Mouse (Mus musculus) lung, postnatal 0 days (tissue): ENCODE data around the gene Psd4. TPM values are rescaled to one million over a fixed set of nuclear protein-coding genes. Genes with fewer than 3 reads are reported as not detected.

ENCODE experiments used
- ATAC-seq: fragments of 200-750 bp; cut with Nextera tagmentation; 2 replicates; pipeline ENCODE4 v1.8.0; 2017; ENCODE audit warnings: moderate library complexity
- DNase-seq: peaks from one replicate; pipeline ENCODE4 v3.0.0-alpha.2; 2016; ENCODE audit warnings: low spot score
- H3K27ac ChIP-seq: fragments of 300-500 bp; sonication (generic); 2 replicates; pipeline ENCODE4 v1.5.1; 2014; ENCODE audit warnings: antibody characterized with exemption, mild to moderate bottlenecking, low read length, mixed read lengths
- H3K27me3 ChIP-seq: fragments of 300-500 bp; sonication (generic); replicated peaks from 2 replicates; pipeline ENCODE4 v1.6.1; 2014; ENCODE audit warnings: low read length, mixed read lengths; ENCODE audit not compliant: insufficient read depth
- H3K36me3 ChIP-seq: fragments of 300-500 bp; sonication (generic); 2 replicates; pipeline ENCODE4 v1.6.1; 2014; ENCODE audit warnings: low read length, mixed read lengths; ENCODE audit not compliant: insufficient read depth
- H3K4me1 ChIP-seq: fragments of 300-500 bp; sonication (generic); 2 replicates; pipeline ENCODE4 v1.6.1; 2014; ENCODE audit warnings: antibody characterized with exemption, low read depth, low read length, mixed read lengths; ENCODE audit not compliant: insufficient read depth
- H3K4me2 ChIP-seq: fragments of 300-500 bp; sonication (generic); replicated peaks from 2 replicates; pipeline ENCODE4 v1.6.1; 2014; ENCODE audit warnings: low read depth, mild to moderate bottlenecking, low read length, moderate library complexity, mixed read lengths
- H3K4me3 ChIP-seq: fragments of 300-500 bp; sonication (generic); 2 replicates; pipeline ENCODE4 v1.5.1; 2014; ENCODE audit warnings: low read depth, low read length
- H3K9ac ChIP-seq: fragments of 300-500 bp; sonication (generic); replicated peaks from 2 replicates; pipeline ENCODE4 v1.6.1; 2014; ENCODE audit warnings: low read depth, mild to moderate bottlenecking
- H3K9me3 ChIP-seq: fragments of 300-500 bp; sonication (generic); 2 replicates; pipeline ENCODE4 v1.6.1; 2016; ENCODE audit warnings: low read length, mixed read lengths
- CTCF ChIP-seq: IDR thresholded peaks from 2 replicates; pipeline ENCODE4 v1.5.1; 2016; ENCODE audit warnings: antibody characterized with exemption, mild to moderate bottlenecking
- EP300 ChIP-seq: IDR thresholded peaks from 2 replicates; pipeline ENCODE4 v1.6.1; 2016; ENCODE audit warnings: antibody characterized with exemption, mild to moderate bottlenecking, control low read depth
- WGBS: fragments of 180-500 bp; shearing (Covaris S2); extraction: QIAGEN DNeasy Blood & Tissue Kit; methylation state at CpG from one replicate; pipeline ENCODE4 v1.1.7; 2014; 5-methylcytosine and 5-hydroxymethylcytosine counted together
- polyA plus RNA-seq: library from polyadenylated mRNA; unstranded; fragments of >200 nt; fragmentation: Nextera tagmentation; extraction: Ambion mirVana; gene quantifications from 2 replicates; pipeline ENCODE4 v1.2.1, GENCODE M21; 2015

Psd4 gene
- 2.6 and 3.0 TPM in 2 replicates for polyA plus RNA-seq

DNA sequence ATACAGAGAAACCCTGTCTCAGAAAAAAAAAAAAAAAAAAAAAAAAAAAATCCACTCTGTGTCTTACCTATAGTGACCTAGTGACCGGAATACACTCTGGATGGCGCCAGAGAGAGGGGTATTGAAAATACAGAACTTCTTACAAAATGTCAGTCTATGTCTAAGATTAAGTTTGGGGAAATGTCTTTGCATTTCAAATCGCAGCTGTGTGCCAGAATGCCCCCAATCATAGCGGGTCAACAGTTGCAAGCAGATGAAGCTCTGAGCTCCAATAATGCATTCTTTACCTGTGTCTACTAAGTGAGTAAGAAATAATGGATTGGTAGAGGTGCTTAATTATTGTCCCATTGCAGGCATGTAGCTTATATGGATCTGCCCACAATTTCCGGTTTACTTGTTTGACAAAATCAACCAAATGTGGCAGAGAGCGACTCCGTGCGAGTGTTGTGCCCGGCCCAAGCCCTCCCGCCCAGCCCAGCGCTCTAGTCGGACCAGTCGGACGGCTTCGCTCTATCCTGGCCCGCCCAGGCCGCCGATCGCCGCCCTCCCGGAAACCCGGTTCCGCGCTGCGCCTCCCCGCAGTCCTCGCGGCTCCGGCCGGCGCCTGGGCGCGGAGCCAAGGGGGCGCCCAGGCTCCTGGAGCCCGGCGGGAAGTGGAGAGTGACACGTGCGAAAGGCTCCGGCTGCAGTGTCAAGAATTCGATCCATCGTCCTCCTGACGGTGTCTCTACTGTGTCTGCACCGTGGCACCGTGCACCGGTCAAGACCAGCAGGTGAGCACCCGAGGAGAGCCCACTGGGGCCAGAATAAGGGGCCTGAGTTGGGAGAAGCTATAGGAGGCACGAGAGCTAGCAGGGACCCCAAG lies at the start of gene Psd4:
Gene Psd4, plus strand, starts transcription at position 551 of the 865 bp plus-strand sequence.
- ATAC-seq = peak; percentile 97
- H3K4me2 ChIP-seq = peak within 1 kb of the TSS; percentile 64
- TF ChIP-seq CTCF = peak; percentile 31; the same call in 1 of the 2 replicates
- no peak for TF ChIP-seq EP300
- H3K27me3 ChIP-seq = no peaks in the 10 kb centered on the region
- WGBS = 2% methylated on average over 42 of the region's 47 CpGs
- no peak within 1 kb of the TSS for H3K9ac ChIP-seq
- no peaks in the 10 kb centered on the region for H3K36me3 ChIP-seq
- H3K27ac ChIP-seq = 0 out of 2 replicates have a peak within 1 kb of the TSS, but pooled peaks have one; percentile 5
- DNase-seq = peak; percentile 88
- H3K9me3 ChIP-seq = no peaks in the 10 kb centered on the region
- H3K4me1 ChIP-seq = peaks cover 7% of the 10 kb centered on the region; the same call in 1 of the 2 replicates
- H3K4me3 ChIP-seq = peak within 1 kb of the TSS; percentile 28

DNA sequence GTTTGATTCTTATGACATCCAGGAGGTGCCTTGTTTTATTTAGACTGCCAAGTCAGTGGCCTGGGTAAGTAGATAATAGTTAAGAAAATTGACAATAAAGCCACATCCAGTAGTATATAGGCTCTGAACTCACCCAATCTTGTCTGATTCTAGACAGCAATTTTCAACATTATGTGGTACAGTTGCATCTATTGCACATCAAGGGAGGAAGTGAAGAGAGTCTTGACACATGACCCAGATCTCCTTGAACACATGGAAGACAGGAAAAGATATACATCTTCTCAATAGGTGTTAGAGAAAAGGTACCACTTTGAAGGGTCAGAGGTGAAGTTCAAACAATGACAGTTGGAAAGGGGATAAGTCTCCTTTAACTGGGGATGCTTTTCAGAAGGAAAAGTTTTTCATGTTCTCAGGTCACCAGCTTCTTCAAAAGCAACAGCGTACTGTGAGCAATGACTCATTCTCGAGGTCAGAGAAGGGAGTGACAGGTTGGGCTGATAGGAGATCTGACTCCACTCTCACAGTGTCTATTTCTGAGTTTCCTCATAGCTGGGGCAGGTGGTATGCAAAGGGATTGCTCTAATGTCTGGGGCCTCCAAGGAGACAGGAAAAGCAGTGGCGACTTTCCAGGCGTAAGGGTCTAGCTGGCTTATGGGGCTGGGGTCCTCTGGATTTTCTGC lies 49.3 kb upstream of the Psd4 start:
- Histone ChIP-seq H3K27me3 (no peaks in the 10 kb centered on the region), H3K36me3 (no peaks in the 10 kb centered on the region), H3K4me2 (no peak overlapping the region), H3K27ac (no peak overlapping the region), H3K4me1 (no peaks in the 10 kb centered on the region), H3K9me3 (no peaks in the 10 kb centered on the region), H3K4me3 (no peak overlapping the region), H3K9ac (no peak overlapping the region)
- WGBS = 66% methylated on average over 4 of the region's 4 CpGs
- ATAC-seq (no peak), DNase-seq (no peak)
- TF ChIP-seq CTCF (no peak), EP300 (no peak)

DNA sequence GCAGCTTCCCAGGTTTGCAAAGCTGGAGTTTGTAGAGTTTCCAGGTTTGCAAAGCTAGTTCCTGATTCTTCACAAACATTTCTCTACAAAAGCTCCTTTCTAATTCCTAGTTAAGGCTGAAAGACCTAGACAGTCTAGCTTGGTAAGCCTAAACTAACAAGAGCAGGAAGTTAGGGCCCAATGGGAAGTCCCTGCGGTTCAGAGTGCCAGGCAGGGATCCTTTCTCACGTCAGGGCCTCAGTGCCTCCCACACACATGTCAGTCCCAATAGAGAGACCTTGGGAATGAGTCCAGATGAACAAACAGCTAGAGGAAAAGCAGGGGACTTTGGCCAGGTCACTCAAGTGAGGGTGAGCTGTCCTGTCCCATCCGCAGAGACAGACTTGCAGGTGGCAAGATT lies 32.0 kb upstream of the Psd4 start:
- no peak overlapping the region for H3K4me2 ChIP-seq
- no peaks in the 10 kb centered on the region for H3K27me3 ChIP-seq
- ATAC-seq (no peak), DNase-seq (no peak)
- no peaks in the 10 kb centered on the region for H3K36me3 ChIP-seq
- H3K9ac ChIP-seq = no peak overlapping the region
- WGBS = 51% methylated on average over 3 of the region's 3 CpGs
- TF ChIP-seq CTCF (no peak), EP300 (no peak)
- H3K4me3 ChIP-seq = no peak overlapping the region
- no peaks in the 10 kb centered on the region for H3K9me3 ChIP-seq
- no peak overlapping the region for H3K27ac ChIP-seq
- no peaks in the 10 kb centered on the region for H3K4me1 ChIP-seq

GRCm38 (mm10) chr2:24336545-24336944 lies 30.8 kb upstream of the Psd4 start, which contains the start of gene Il1rn:
Il1rn (plus strand) TSS chr2:24336853.
- Histone ChIP-seq H3K4me2 (no peak within 1 kb of the TSS), H3K27me3 (no peaks in the 10 kb centered on the region), H3K27ac (no peak within 1 kb of the TSS), H3K9me3 (no peaks in the 10 kb centered on the region), H3K4me3 (no peak within 1 kb of the TSS), H3K4me1 (no peaks in the 10 kb centered on the region), H3K36me3 (no peaks in the 10 kb centered on the region), H3K9ac (no peak within 1 kb of the TSS)
- peak; percentile 27 for DNase-seq
- TF ChIP-seq EP300 (no peak), CTCF (no peak)
- 59% methylated on average over 2 of the region's 2 CpGs for WGBS
- ATAC-seq = no peak; the same call in 1 of the 2 replicates

DNA sequence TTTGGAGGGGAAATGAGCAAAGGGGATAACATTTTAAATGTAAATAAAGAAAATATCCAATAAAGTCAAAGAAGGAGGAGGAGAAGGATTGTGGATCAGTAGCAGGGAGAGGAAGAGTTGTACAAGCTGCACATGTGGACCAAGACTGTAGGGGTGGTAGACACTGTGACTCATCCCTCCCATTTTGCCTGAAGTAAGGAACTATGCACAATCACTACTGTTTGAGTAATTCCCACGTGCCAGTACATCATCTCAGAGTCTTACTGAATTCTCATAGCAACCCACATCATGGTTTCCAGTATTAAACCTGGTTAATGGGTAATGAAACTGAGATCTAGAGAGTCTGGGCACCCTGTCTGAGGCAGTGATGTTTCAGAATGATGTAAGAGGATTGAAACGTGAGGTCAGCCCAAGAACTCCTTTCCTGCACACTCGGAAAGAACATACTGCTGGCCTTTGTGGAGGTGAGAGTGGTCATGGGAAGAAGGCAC lies 25.9 kb upstream of the Psd4 start:
- Histone ChIP-seq H3K9me3 (no peaks in the 10 kb centered on the region), H3K27ac (no peak overlapping the region), H3K36me3 (no peaks in the 10 kb centered on the region), H3K9ac (no peak overlapping the region), H3K4me1 (no peaks in the 10 kb centered on the region), H3K4me3 (no peak overlapping the region), H3K27me3 (no peaks in the 10 kb centered on the region), H3K4me2 (no peak overlapping the region)
- no peak for ATAC-seq
- DNase-seq = no peak
- TF ChIP-seq CTCF (no peak), EP300 (no peak)
- 55% methylated on average over 3 of the region's 3 CpGs for WGBS

DNA sequence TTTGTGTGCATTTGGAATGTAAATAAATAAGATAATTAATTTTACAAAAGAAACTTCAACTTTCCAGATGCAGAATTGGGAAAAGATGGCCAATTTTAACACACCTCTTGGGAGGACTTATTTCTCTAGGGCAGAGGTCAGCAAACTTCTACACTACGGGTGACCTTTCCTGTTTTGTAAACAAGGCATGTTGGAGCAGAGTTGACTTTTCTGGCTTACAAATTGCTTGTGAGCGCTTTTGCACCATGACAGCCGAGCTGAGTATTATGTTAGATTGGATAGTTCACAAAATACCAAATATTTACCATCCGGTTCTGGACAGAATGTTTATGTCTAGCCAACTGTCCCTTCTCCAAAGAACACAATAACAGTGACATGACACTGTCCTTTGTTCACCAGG lies 22.8 kb upstream of the Psd4 start:
- no peak for TF ChIP-seq CTCF
- TF ChIP-seq EP300 = no peak
- H3K27me3 ChIP-seq = no peaks in the 10 kb centered on the region
- H3K4me1 ChIP-seq = no peaks in the 10 kb centered on the region
- DNase-seq = peak; percentile 21
- H3K9me3 ChIP-seq = no peaks in the 10 kb centered on the region
- no peak overlapping the region for H3K27ac ChIP-seq
- 34% methylated on average over 4 of the region's 4 CpGs for WGBS
- H3K36me3 ChIP-seq = no peaks in the 10 kb centered on the region
- no peak overlapping the region for H3K4me2 ChIP-seq
- H3K9ac ChIP-seq = no peak overlapping the region
- no peak for ATAC-seq
- no peak overlapping the region for H3K4me3 ChIP-seq
